8 mouse cellular contexts compared by ENCODE assay signal in the genomic region with DNA sequence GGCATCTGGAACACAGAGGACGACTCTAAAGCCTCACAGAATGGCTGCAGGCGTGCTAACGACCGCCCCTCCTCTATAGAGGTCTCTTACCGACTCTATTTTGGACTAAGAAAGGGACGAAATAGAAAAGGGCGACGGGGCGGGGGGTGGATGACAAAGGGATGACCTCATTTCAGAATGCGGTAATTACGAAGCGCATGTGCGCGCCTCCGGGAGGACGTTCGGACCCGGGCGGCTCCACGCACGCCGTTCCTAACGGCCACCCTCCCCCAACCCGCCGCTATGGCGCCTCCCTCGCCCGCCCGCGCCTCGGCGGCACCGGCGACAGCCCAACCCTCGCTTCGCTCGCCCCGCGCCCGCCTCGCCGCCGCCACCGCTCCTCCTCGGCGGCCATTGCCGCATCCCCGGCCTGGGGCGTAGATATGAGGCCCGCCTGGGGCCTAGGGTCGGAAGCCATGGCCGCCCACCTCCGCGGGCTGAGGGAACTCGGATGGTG. TPM values are rescaled to one million over a fixed set of nuclear protein-coding genes. Genes with fewer than 3 reads are reported as not detected.
DNase-seq lines count a peak whose midpoint lies in the region; ATAC-seq and TF ChIP-seq lines count a peak whose summit lies in the region.

No protein-coding gene starts in this region.

- TF ChIP-seq CTCF in small intestine, adult 2 months (IDR thresholded peaks at IDR 0.05; ENCODE audit: extremely low read depth, insufficient read length, insufficient replicate concordance, low read depth, low read length), result no peak

- peak overlapping the region; percentile 58 for H3K4me2 ChIP-seq in intestine, embryonic 14.5 days (ENCODE audit: low read length)

- WGBS in intestine, embryonic 14.5 days, result under 1% methylated on average over 53 of the region's 55 CpGs
- under 1% methylated on average over 55 of the region's 55 CpGs for WGBS in small intestine, adult 2 months

- no peaks in the 10 kb centered on the region for H3K27me3 ChIP-seq in intestine, embryonic 14.5 days (replicated peaks; ENCODE audit: control insufficient read depth, insufficient read depth, low read length)
- H3K27me3 ChIP-seq in small intestine, adult 2 months (ENCODE audit: control insufficient read depth, insufficient read depth, low read length), result no peaks in the 10 kb centered on the region

- peak; percentile 47 for ATAC-seq in intestine, embryonic 14.5 days (replicated peaks; ENCODE audit: low FRiP score, low TSS enrichment, low read depth)
- ATAC-seq in megakaryocyte, adult 5-6 weeks (ENCODE audit: poor library complexity, severe bottlenecking), result peak; percentile 29

- intact Hi-C loops in left cerebral cortex, postnatal 14 days (cut with DNase I), result loop anchor here (2.0 to 5.0 kb wide), 2 partner anchors 93 to 149 kb away; a partner anchor contains a TSS

- peak; percentile 21 to 46 for DNase-seq in spleen, postnatal 14 days (ENCODE audit: low spot score in 2 of 2)
- no peak for DNase-seq in spleen, adult 18-20 months
- peak; percentile 81 to 85 for DNase-seq in cerebellum, postnatal 14 days
- DNase-seq in frontal cortex, postnatal 10 days (ENCODE audit: low spot score in 2 of 2), result peak; percentile 47 to 60
- peak; percentile 85 for DNase-seq in intestine, embryonic 14.5 days (ENCODE audit: low spot score)
- peak; percentile 66 to 71 for DNase-seq in left cerebral cortex, postnatal 14 days (ENCODE audit: low spot score in 2 of 2)

- no peak for TF ChIP-seq POLR2A in small intestine, adult 2 months (IDR thresholded peaks at IDR 0.05; ENCODE audit: low read depth, low read length)

- no peaks in the 10 kb centered on the region for H3K9me3 ChIP-seq in intestine, embryonic 14.5 days (ENCODE audit: control insufficient read depth, low read length)

- H3K9ac ChIP-seq in intestine, embryonic 14.5 days (ENCODE audit: low read length), result peak overlapping the region; percentile 98

- H3K36me3 ChIP-seq in intestine, embryonic 14.5 days (ENCODE audit: control insufficient read depth, insufficient read depth, low read length), result peaks cover 33% of the 10 kb centered on the region
- H3K36me3 ChIP-seq in small intestine, adult 2 months (ENCODE audit: control insufficient read depth, insufficient read depth, low read length), result peaks cover 17% of the 10 kb centered on the region

- peak overlapping the region; percentile 92 for H3K27ac ChIP-seq in intestine, embryonic 14.5 days (ENCODE audit: low read depth)
- peak overlapping the region; percentile 78 for H3K27ac ChIP-seq in small intestine, adult 2 months (ENCODE audit: insufficient read depth, low read depth, low read length)

- peaks cover 14% of the 10 kb centered on the region for H3K4me1 ChIP-seq in intestine, embryonic 14.5 days (replicated peaks; ENCODE audit: control insufficient read depth, insufficient read depth, low read length)
- peaks cover 3% of the 10 kb centered on the region for H3K4me1 ChIP-seq in small intestine, adult 2 months (ENCODE audit: control insufficient read depth, insufficient read depth, insufficient read length, low read length)

- H3K4me3 ChIP-seq in intestine, embryonic 14.5 days (ENCODE audit: low read depth, low read length), result peak overlapping the region; percentile 64
- H3K4me3 ChIP-seq in small intestine, adult 2 months (ENCODE audit: low read depth, low read length), result peak overlapping the region; percentile 86

RNA-seq across cellular contexts. Expression of a gene that starts 6.8 kb away (rescaled TPM):
- polyA plus RNA-seq in intestine, embryonic 14.5 days (2014; fragmentation: Nextera tagmentation; extraction: Ambion mirVana), result 903 and 985 TPM in 2 replicates
- 100 to 1,000 TPM; 953 to 962 TPM for total RNA-seq in left cerebral cortex, postnatal 14 days (2021)
- total RNA-seq in megakaryocyte, adult 5-6 weeks (2015), result 343 and 353 TPM in 2 replicates
- 494 and 587 TPM in 2 replicates for total RNA-seq in megakaryocyte, adult 5-6 weeks (2017)
- 21.0 and 23.2 TPM in 2 replicates for polyA plus RNA-seq in small intestine, adult 2 months (2012; rRNA removed)

RNA-seq across cellular contexts. Expression of a gene that starts 13.3 kb away (rescaled TPM):
- 0.31 TPM in 1 of 2 replicates, not detected in the other for polyA plus RNA-seq in intestine, embryonic 14.5 days (2014; fragmentation: Nextera tagmentation; extraction: Ambion mirVana)
- total RNA-seq in left cerebral cortex, postnatal 14 days (2021), result not detected
- total RNA-seq in megakaryocyte, adult 5-6 weeks (2015), result not detected in 2 replicates
- total RNA-seq in megakaryocyte, adult 5-6 weeks (2017), result not detected in 2 replicates
- polyA plus RNA-seq in small intestine, adult 2 months (2012; rRNA removed), result not detected in 2 replicates

RNA-seq across cellular contexts. Expression of a gene that starts 42.0 kb away (rescaled TPM):
- polyA plus RNA-seq in intestine, embryonic 14.5 days (2014; fragmentation: Nextera tagmentation; extraction: Ambion mirVana), result 23.7 and 24.1 TPM in 2 replicates
- 10 to 100 TPM; 37.5 to 41.7 TPM for total RNA-seq in left cerebral cortex, postnatal 14 days (2021)
- total RNA-seq in megakaryocyte, adult 5-6 weeks (2015), result 24.2 and 24.7 TPM in 2 replicates
- 28.5 and 37.5 TPM in 2 replicates for total RNA-seq in megakaryocyte, adult 5-6 weeks (2017)
- 6.1 and 15.5 TPM in 2 replicates for polyA plus RNA-seq in small intestine, adult 2 months (2012; rRNA removed)

Comparison
In these comparisons a context has a peak if more than half of its experiments do, and no peak if none do; other contexts are left out.
1. DNase-seq: peak in spleen, postnatal 14 days (2 of 2), cerebellum, postnatal 14 days (2 of 2), frontal cortex, postnatal 10 days (2 of 2), intestine, embryonic 14.5 days (single experiment) and left cerebral cortex, postnatal 14 days (2 of 2); none in spleen, adult 18-20 months (0 of 2).